Mouse (Mus musculus): ENCODE data around the gene Parm1. TPM values are rescaled to one million over a fixed set of nuclear protein-coding genes. Genes with fewer than 3 reads are reported as not detected.
A peak's percentile ranks its signal among the peaks of the same experiment; 100 is the strongest.

The Parm1 gene
- polyA plus RNA-seq, 1 experiment from 2014 or later: 9.4 TPM

DNA sequence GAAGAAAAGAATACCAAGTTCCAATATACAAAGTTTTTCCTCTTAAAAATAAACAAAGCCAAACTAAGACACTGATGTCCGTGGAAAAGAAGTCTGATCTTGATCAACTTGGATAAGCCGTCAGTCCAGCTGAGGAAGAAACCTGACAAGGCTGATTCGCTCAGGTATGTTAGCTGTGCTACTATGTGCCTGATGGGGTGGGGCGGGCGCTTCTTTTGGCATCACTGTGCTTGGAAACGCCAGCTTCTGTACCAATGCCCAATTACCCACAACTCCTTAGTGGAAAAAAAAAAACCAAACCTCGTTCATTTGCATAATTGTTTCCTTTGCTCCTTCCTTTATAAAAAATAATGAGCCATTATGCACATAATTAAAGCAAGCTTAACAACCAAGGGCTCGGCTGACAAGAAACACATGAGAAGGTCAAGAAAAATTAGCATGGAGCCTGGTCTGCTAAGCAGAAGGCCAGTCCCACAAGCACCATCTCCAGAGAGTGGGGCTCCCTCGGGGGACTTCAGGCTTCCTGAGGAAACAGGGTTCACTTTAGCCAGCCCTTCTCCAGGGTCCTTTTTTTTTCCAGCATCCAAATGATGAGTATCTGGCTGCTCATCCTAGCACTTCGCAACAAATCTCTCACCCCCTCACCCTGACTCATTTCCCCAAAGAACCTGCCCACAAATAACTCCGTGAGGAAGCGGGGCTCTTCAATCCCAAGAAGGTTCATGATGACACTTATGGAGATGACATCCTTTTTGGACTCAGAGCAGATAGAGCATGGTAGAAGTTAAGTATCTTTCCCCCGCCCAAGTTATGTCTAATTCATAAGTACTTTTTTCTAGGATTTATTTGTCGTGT is 135.9 kb downstream of the Parm1 start:
- H3K4me2 ChIP-seq (ENCODE audit: low read length): no peak overlapping the region
- H3K27ac ChIP-seq: no peak overlapping the region
- H3K9ac ChIP-seq (ENCODE audit: low read depth, low read length): no peak overlapping the region
- no peak overlapping the region for H3K4me3 ChIP-seq (replicated peaks; ENCODE audit: low read depth, low read length)
- DNase-seq (ENCODE audit: low spot score) (no peak), ATAC-seq (replicated peaks; ENCODE audit: low FRiP score, low read depth) (no peak)
- no peaks in the 10 kb centered on the region for H3K36me3 ChIP-seq (ENCODE audit: insufficient read depth, low read length)
- no peak for TF ChIP-seq CTCF (IDR thresholded peaks at IDR 0.05; ENCODE audit: low read depth)
- 78% methylated on average over 14 of the region's 14 CpGs for WGBS
- no peaks in the 10 kb centered on the region for H3K4me1 ChIP-seq (replicated peaks; ENCODE audit: insufficient read depth, low read length)
- H3K9me3 ChIP-seq (replicated peaks; ENCODE audit: low read length): no peaks in the 10 kb centered on the region
- H3K27me3 ChIP-seq (ENCODE audit: insufficient read depth, low read length): no peaks in the 10 kb centered on the region

DNA sequence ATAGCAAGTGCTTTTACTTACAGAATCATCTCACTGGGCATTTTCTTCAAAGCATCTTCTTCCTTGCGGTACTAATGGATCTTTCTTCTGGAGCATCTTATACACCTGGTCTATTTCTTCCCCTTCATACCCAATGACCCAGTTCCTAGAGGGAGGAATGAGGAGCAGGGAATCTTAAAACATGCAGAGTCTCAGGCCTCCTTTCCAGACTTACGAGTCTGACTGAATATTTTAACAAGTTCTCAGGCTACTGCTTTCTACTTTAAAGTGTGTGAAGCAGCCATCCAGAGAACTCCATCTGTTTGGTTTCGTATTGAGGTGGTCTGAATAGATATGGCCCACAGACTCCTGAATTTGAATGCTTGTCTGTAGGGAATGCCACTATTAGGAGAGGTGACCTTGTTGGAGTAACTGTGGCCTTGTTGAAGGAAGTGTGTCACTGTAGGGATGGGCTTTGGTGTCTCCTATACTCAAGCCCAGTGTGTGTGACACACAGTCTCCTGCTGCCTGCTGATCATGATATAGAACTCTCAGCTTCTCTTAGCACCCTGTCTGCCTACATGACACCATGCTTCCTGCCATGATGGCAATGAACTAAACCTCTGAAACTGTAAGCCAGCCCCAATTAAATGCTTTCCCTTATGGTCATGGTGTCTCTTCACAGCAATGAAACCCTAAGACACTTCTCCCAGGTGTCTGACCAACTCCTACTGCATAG is 137.1 kb downstream of the Parm1 start:
- no peaks in the 10 kb centered on the region for H3K27me3 ChIP-seq (ENCODE audit: insufficient read depth, low read length)
- ATAC-seq (replicated peaks; ENCODE audit: low FRiP score, low read depth) (no peak), DNase-seq (ENCODE audit: low spot score) (no peak)
- no peaks in the 10 kb centered on the region for H3K9me3 ChIP-seq (replicated peaks; ENCODE audit: low read length)
- no peak overlapping the region for H3K4me2 ChIP-seq (ENCODE audit: low read length)
- no peaks in the 10 kb centered on the region for H3K4me1 ChIP-seq (replicated peaks; ENCODE audit: insufficient read depth, low read length)
- H3K4me3 ChIP-seq (replicated peaks; ENCODE audit: low read depth, low read length): no peak overlapping the region
- H3K36me3 ChIP-seq (ENCODE audit: insufficient read depth, low read length): no peaks in the 10 kb centered on the region
- no peak for TF ChIP-seq CTCF (IDR thresholded peaks at IDR 0.05; ENCODE audit: low read depth)
- no peak overlapping the region for H3K9ac ChIP-seq (ENCODE audit: low read depth, low read length)
- 83% methylated on average over 3 of the region's 3 CpGs for WGBS
- no peak overlapping the region for H3K27ac ChIP-seq

DNA sequence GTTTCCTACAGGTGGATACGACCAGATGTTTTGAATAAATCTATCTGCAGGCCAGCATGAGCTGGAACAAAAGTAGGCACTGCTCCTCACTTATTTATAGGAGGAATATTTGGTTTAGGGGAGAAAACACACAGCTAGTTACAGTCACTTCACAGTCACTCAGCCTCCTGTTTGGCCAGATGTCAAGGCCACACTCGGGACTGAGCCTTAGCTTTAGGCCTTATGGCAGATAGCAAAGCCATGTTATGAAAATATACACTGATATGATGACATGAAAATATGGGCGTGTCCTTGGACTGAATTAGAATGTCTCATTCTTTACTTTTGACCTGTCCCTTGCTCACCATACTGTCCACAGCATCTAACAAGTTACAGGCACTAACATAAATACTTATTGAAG is 137.8 kb downstream of the Parm1 start:
- H3K9ac ChIP-seq (ENCODE audit: low read depth, low read length): no peak overlapping the region
- no peak for DNase-seq (ENCODE audit: low spot score)
- H3K4me3 ChIP-seq (replicated peaks; ENCODE audit: low read depth, low read length): no peak overlapping the region
- 67% methylated on average over 3 of the region's 3 CpGs for WGBS
- H3K9me3 ChIP-seq (replicated peaks; ENCODE audit: low read length): no peaks in the 10 kb centered on the region
- no peak overlapping the region for H3K27ac ChIP-seq
- no peak for ATAC-seq (replicated peaks; ENCODE audit: low FRiP score, low read depth)
- no peaks in the 10 kb centered on the region for H3K4me1 ChIP-seq (replicated peaks; ENCODE audit: insufficient read depth, low read length)
- no peaks in the 10 kb centered on the region for H3K27me3 ChIP-seq (ENCODE audit: insufficient read depth, low read length)
- no peak for TF ChIP-seq CTCF (IDR thresholded peaks at IDR 0.05; ENCODE audit: low read depth)
- no peak overlapping the region for H3K4me2 ChIP-seq (ENCODE audit: low read length)
- H3K36me3 ChIP-seq (ENCODE audit: insufficient read depth, low read length): no peaks in the 10 kb centered on the region

DNA sequence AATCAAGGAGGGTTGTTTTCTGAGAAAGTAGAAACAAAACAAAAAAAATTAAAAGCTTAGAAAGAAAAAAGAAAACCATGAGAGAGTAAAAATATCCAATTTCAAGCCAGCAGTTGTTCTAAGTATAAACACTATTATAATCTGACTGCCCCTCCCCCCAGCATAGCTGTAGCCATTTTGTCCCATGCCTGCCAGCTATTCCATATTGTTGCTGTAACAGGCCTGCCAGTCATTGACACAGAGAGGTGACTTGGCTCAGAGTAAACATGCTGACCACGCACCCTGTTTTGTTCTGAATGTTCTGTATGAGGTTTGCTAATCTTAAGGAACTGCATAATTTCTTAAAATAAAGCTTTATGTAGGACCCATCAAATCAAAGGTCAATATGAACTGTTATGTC is 145.3 kb downstream of the Parm1 start:
- Histone ChIP-seq H3K9me3 (replicated peaks; ENCODE audit: low read length) (no peaks in the 10 kb centered on the region), H3K4me2 (ENCODE audit: low read length) (no peak overlapping the region), H3K9ac (ENCODE audit: low read depth, low read length) (no peak overlapping the region), H3K4me3 (replicated peaks; ENCODE audit: low read depth, low read length) (no peak overlapping the region), H3K36me3 (ENCODE audit: insufficient read depth, low read length) (no peaks in the 10 kb centered on the region), H3K4me1 (replicated peaks; ENCODE audit: insufficient read depth, low read length) (no peaks in the 10 kb centered on the region), H3K27ac (no peak overlapping the region), H3K27me3 (ENCODE audit: insufficient read depth, low read length) (no peaks in the 10 kb centered on the region)
- TF ChIP-seq CTCF (IDR thresholded peaks at IDR 0.05; ENCODE audit: low read depth): no peak
- ATAC-seq (replicated peaks; ENCODE audit: low FRiP score, low read depth) (no peak), DNase-seq (ENCODE audit: low spot score) (peak; percentile 6)
- 87% methylated on average over 1 of the region's 1 CpGs for WGBS

DNA sequence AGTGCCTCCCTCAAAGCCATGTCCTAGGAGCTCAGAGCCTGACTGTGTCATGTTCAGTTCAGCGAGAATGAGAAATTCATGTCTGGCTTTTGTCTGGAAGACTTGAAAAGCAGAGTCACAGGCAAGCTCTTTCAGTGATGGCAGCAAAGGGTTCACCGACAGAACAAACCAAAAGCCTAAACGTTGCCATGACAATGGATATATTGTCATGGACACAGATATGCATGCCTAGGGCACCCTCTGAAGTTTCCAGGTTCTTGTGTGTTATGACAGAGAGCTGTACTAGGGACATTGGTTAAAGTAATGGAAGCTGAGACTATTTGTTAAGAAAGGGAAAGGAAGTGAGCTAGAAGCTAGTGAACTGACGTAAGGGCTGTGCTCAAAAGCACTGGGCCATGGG is 149.7 kb downstream of the Parm1 start:
- ATAC-seq (replicated peaks; ENCODE audit: low FRiP score, low read depth) (no peak), DNase-seq (ENCODE audit: low spot score) (no peak)
- Histone ChIP-seq H3K4me1 (replicated peaks; ENCODE audit: insufficient read depth, low read length) (no peaks in the 10 kb centered on the region), H3K4me3 (replicated peaks; ENCODE audit: low read depth, low read length) (no peak overlapping the region), H3K27me3 (ENCODE audit: insufficient read depth, low read length) (no peaks in the 10 kb centered on the region), H3K27ac (no peak overlapping the region), H3K9me3 (replicated peaks; ENCODE audit: low read length) (no peaks in the 10 kb centered on the region), H3K9ac (ENCODE audit: low read depth, low read length) (no peak overlapping the region), H3K36me3 (ENCODE audit: insufficient read depth, low read length) (no peaks in the 10 kb centered on the region), H3K4me2 (ENCODE audit: low read length) (no peak overlapping the region)
- WGBS: 86% methylated on average over 4 of the region's 4 CpGs
- no peak for TF ChIP-seq CTCF (IDR thresholded peaks at IDR 0.05; ENCODE audit: low read depth)

DNA sequence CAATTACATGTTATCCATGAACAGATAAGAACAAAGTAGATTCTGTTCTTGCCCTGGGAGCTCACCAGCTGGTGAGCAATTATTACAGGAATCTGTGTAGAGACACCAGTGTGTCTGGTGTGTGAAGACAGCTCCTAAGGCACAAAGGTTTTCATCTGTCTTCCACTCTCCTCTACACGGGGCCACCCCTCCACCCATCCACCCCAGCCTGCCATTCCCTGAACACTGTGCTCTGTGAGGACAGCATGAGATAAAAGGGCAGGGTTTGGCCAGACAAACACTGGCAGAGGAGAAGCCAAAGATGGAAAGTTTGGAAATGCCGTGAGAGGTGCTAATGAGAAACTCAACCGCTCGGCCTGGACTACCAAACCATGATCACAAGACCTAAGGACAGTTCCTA is 151.8 kb downstream of the Parm1 start:
- ATAC-seq (replicated peaks; ENCODE audit: low FRiP score, low read depth): no peak
- WGBS: 91% methylated on average over 4 of the region's 4 CpGs
- TF ChIP-seq CTCF (IDR thresholded peaks at IDR 0.05; ENCODE audit: low read depth): no peak

More for the DNA sequence above, 151.8 kb downstream of the Parm1 start:
- H3K27me3 ChIP-seq (ENCODE audit: insufficient read depth, low read length): no peaks in the 10 kb centered on the region
- H3K4me2 ChIP-seq (ENCODE audit: low read length): no peak overlapping the region
- H3K9ac ChIP-seq (ENCODE audit: low read depth, low read length): no peak overlapping the region
- no peaks in the 10 kb centered on the region for H3K9me3 ChIP-seq (replicated peaks; ENCODE audit: low read length)
- DNase-seq (ENCODE audit: low spot score): no peak
- no peaks in the 10 kb centered on the region for H3K36me3 ChIP-seq (ENCODE audit: insufficient read depth, low read length)
- no peak overlapping the region for H3K27ac ChIP-seq
- H3K4me3 ChIP-seq (replicated peaks; ENCODE audit: low read depth, low read length): no peak overlapping the region
- no peaks in the 10 kb centered on the region for H3K4me1 ChIP-seq (replicated peaks; ENCODE audit: insufficient read depth, low read length)

Other genes starting within 250 kb of the Parm1 start
- gene Btc, start 114.6 kb upstream of the Parm1 start, polyA plus RNA-seq (2015; fragmentation: Nextera tagmentation; extraction: Ambion mirVana): 21.4 and 22.2 TPM in 2 replicates